Mouse (Mus musculus): Measurements from ENCODE around the gene Rnf220. TPM values are rescaled to one million over a fixed set of nuclear protein-coding genes. Genes with fewer than 3 reads are reported as not detected.

Rnf220 gene
- polyA plus RNA-seq, 1 experiment, result 95.4 TPM

DNA sequence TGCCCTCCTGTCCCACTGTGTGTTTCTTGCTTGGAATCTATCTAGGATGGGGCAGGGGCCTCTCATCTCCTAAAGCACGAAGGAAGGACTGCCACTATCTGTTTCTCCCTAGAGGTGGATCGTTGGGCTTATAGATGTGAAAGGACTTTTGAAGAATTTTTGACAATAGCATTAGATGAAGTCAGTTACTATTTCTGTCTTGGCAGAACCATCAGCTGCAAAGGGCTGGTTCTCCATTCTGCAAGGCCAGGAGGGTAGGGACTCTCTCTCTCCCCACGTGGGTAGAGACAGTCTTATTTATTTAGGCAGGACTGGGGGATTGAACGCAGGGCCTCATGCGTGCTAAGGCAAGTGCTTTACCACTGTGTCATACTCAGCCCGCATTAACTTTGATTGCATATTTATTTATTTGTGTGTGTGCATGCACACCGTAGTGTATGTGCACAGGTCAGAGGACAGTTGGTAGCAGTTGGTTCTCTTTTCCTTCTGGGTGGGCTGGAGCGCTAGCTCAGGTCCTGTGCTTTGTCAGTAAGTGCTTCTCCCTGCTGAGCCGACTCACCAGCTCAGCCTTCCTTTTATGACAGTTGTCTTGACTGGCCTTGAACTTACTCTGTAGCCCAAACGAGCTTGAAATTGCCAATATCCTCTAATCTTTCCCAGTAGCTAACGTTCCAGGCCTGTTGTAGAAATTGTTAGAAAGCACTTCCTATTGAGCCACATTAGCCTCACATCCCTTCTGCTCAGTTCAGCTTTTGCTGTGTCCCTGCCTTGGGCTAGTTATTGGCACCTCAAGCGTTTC lies 243.4 kb downstream of the Rnf220 start:
- peaks cover 2% of the 10 kb centered on the region; the same call in 1 of the 2 replicates for H3K4me1 ChIP-seq (ENCODE audit: control insufficient read depth, insufficient read depth, insufficient read length)
- no peaks in the 10 kb centered on the region for H3K36me3 ChIP-seq (ENCODE audit: control insufficient read depth, insufficient read depth, low read length)
- TF ChIP-seq POLR2A (IDR thresholded peaks at IDR 0.05; ENCODE audit: low read depth, low read length) (no peak), CTCF (IDR thresholded peaks at IDR 0.05; ENCODE audit: extremely low read depth, insufficient read depth, insufficient read length, insufficient replicate concordance) (no peak)
- no peak overlapping the region for H3K4me3 ChIP-seq (ENCODE audit: extremely low read depth, insufficient read depth, insufficient read length)
- no peak overlapping the region for H3K27ac ChIP-seq (ENCODE audit: insufficient read depth, low read length)
- 36% methylated on average over 12 of the region's 12 CpGs for whole genome bisulfite sequencing
- DNase-seq (ENCODE audit: low read depth in 1 of 2, low spot score in 2 of 2), result no peak
- no peaks in the 10 kb centered on the region for H3K27me3 ChIP-seq (ENCODE audit: control insufficient read depth, insufficient read depth, low read length)

GRCm38 (mm10) chr4:117252755-117253154 lies 244.1 kb downstream of the Rnf220 start:
- no peak for DNase-seq (ENCODE audit: low read depth in 1 of 2, low spot score in 2 of 2)
- 90% methylated on average over 5 of the region's 5 CpGs for WGBS
- Histone ChIP-seq H3K4me1 (ENCODE audit: control insufficient read depth, insufficient read depth, insufficient read length) (peaks cover 2% of the 10 kb centered on the region; the same call in 1 of the 2 replicates), H3K27ac (ENCODE audit: insufficient read depth, low read length) (no peak overlapping the region), H3K27me3 (ENCODE audit: control insufficient read depth, insufficient read depth, low read length) (no peaks in the 10 kb centered on the region), H3K36me3 (ENCODE audit: control insufficient read depth, insufficient read depth, low read length) (no peaks in the 10 kb centered on the region), H3K4me3 (ENCODE audit: extremely low read depth, insufficient read depth, insufficient read length) (no peak overlapping the region)
- TF ChIP-seq CTCF (IDR thresholded peaks at IDR 0.05; ENCODE audit: extremely low read depth, insufficient read depth, insufficient read length, insufficient replicate concordance) (no peak), POLR2A (IDR thresholded peaks at IDR 0.05; ENCODE audit: low read depth, low read length) (no peak)

DNA sequence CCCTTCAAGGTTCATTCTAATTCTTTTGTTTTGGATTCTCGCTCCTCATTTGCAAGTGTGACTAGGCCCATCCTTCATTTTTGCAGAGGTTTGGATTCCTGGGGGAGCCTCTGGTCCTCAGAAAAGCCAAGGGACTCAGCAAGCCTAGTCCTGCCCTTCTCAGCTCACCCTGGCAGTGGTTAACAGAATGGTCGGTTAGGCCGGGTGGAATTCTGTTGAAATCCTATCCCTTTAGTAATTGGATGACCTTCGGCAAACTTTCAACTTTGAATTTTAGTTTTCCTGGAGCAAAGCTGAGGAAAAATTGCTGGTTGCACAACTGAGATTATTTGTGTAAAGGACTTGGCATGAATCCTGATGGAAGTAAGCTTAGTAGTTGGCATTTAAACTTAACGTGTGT lies 244.5 kb downstream of the Rnf220 start:
- Histone ChIP-seq H3K4me3 (ENCODE audit: extremely low read depth, insufficient read depth, insufficient read length) (peak overlapping the region; percentile 88; the same call in 1 of the 2 replicates), H3K27ac (ENCODE audit: insufficient read depth, low read length) (no peak overlapping the region), H3K4me1 (ENCODE audit: control insufficient read depth, insufficient read depth, insufficient read length) (peaks cover 2% of the 10 kb centered on the region; the same call in 1 of the 2 replicates), H3K27me3 (ENCODE audit: control insufficient read depth, insufficient read depth, low read length) (no peaks in the 10 kb centered on the region), H3K36me3 (ENCODE audit: control insufficient read depth, insufficient read depth, low read length) (no peaks in the 10 kb centered on the region)
- DNase-seq (ENCODE audit: low read depth in 1 of 2, low spot score in 2 of 2), result no peak
- TF ChIP-seq CTCF (IDR thresholded peaks at IDR 0.05; ENCODE audit: extremely low read depth, insufficient read depth, insufficient read length, insufficient replicate concordance) (no peak), POLR2A (IDR thresholded peaks at IDR 0.05; ENCODE audit: low read depth, low read length) (no peak)
- WGBS, result 74% methylated on average over 5 of the region's 5 CpGs

- no peaks in the 10 kb centered on the region for H3K36me3 ChIP-seq (ENCODE audit: control insufficient read depth, insufficient read depth, low read length)
- peaks cover 2% of the 10 kb centered on the region; the same call in 1 of the 2 replicates for H3K4me1 ChIP-seq (ENCODE audit: control insufficient read depth, insufficient read depth, insufficient read length)
- peak within 1 kb of the TSS; percentile 88 for H3K4me3 ChIP-seq (ENCODE audit: extremely low read depth, insufficient read depth, insufficient read length)
- H3K27me3 ChIP-seq (ENCODE audit: control insufficient read depth, insufficient read depth, low read length), result no peaks in the 10 kb centered on the region
- under 1% methylated on average over 42 of the region's 43 CpGs for whole genome bisulfite sequencing
- no peak within 1 kb of the TSS for H3K27ac ChIP-seq (ENCODE audit: insufficient read depth, low read length)
- TF ChIP-seq CTCF (IDR thresholded peaks at IDR 0.05; ENCODE audit: extremely low read depth, insufficient read depth, insufficient read length, insufficient replicate concordance), result no peak
- no peak for TF ChIP-seq POLR2A (IDR thresholded peaks at IDR 0.05; ENCODE audit: low read depth, low read length)
- peak; percentile 52 to 83 for DNase-seq (ENCODE audit: low read depth in 1 of 2, low spot score in 2 of 2)
Measured at GRCm38 (mm10) chr4:117251801-117252316, 245.0 kb downstream of the Rnf220 start, which contains the start of the genes Tmem53 and Armh1. Tmem53 (plus strand) TSS chr4:117251951. Armh1 (minus strand) TSS chr4:117252125.

GRCm38 (mm10) chr4:117250982-117251381 lies 245.9 kb downstream of the Rnf220 start:
- no peak for TF ChIP-seq POLR2A (IDR thresholded peaks at IDR 0.05; ENCODE audit: low read depth, low read length)
- TF ChIP-seq CTCF (IDR thresholded peaks at IDR 0.05; ENCODE audit: extremely low read depth, insufficient read depth, insufficient read length, insufficient replicate concordance), result no peak
- no peak for DNase-seq (ENCODE audit: low read depth in 1 of 2, low spot score in 2 of 2)
- whole genome bisulfite sequencing, result 100% methylated on average over 1 of the region's 1 CpGs
- peaks cover 2% of the 10 kb centered on the region; the same call in 1 of the 2 replicates for H3K4me1 ChIP-seq (ENCODE audit: control insufficient read depth, insufficient read depth, insufficient read length)
- H3K36me3 ChIP-seq (ENCODE audit: control insufficient read depth, insufficient read depth, low read length), result no peaks in the 10 kb centered on the region
- H3K27me3 ChIP-seq (ENCODE audit: control insufficient read depth, insufficient read depth, low read length), result no peaks in the 10 kb centered on the region
- no peak overlapping the region for H3K4me3 ChIP-seq (ENCODE audit: extremely low read depth, insufficient read depth, insufficient read length)
- H3K27ac ChIP-seq (ENCODE audit: insufficient read depth, low read length), result no peak overlapping the region

- H3K4me1 ChIP-seq (ENCODE audit: control insufficient read depth, insufficient read depth, insufficient read length), result no peaks in the 10 kb centered on the region
- 86% methylated on average over 6 of the region's 6 CpGs for WGBS
- DNase-seq (ENCODE audit: low read depth in 1 of 2, low spot score in 2 of 2), result no peak
Measured at GRCm38 (mm10) chr4:117240867-117241266, 256.0 kb downstream of the Rnf220 start.

More at GRCm38 (mm10) chr4:117240867-117241266, 256.0 kb downstream of the Rnf220 start:
- Histone ChIP-seq H3K27me3 (ENCODE audit: control insufficient read depth, insufficient read depth, low read length) (no peaks in the 10 kb centered on the region), H3K36me3 (ENCODE audit: control insufficient read depth, insufficient read depth, low read length) (no peaks in the 10 kb centered on the region), H3K4me3 (ENCODE audit: extremely low read depth, insufficient read depth, insufficient read length) (no peak overlapping the region), H3K27ac (ENCODE audit: insufficient read depth, low read length) (no peak overlapping the region)
- no peak for TF ChIP-seq POLR2A (IDR thresholded peaks at IDR 0.05; ENCODE audit: low read depth, low read length)
- no peak for TF ChIP-seq CTCF (IDR thresholded peaks at IDR 0.05; ENCODE audit: extremely low read depth, insufficient read depth, insufficient read length, insufficient replicate concordance)
